Mouse (Mus musculus): ENCODE measurements around the gene Plxnd1. TPM values are rescaled to one million over a fixed set of nuclear protein-coding genes. Genes with fewer than 3 reads are reported as not detected.

The Plxnd1 gene
- polyA plus RNA-seq, 1 experiment from 2014 or later: 30.0 TPM

DNA sequence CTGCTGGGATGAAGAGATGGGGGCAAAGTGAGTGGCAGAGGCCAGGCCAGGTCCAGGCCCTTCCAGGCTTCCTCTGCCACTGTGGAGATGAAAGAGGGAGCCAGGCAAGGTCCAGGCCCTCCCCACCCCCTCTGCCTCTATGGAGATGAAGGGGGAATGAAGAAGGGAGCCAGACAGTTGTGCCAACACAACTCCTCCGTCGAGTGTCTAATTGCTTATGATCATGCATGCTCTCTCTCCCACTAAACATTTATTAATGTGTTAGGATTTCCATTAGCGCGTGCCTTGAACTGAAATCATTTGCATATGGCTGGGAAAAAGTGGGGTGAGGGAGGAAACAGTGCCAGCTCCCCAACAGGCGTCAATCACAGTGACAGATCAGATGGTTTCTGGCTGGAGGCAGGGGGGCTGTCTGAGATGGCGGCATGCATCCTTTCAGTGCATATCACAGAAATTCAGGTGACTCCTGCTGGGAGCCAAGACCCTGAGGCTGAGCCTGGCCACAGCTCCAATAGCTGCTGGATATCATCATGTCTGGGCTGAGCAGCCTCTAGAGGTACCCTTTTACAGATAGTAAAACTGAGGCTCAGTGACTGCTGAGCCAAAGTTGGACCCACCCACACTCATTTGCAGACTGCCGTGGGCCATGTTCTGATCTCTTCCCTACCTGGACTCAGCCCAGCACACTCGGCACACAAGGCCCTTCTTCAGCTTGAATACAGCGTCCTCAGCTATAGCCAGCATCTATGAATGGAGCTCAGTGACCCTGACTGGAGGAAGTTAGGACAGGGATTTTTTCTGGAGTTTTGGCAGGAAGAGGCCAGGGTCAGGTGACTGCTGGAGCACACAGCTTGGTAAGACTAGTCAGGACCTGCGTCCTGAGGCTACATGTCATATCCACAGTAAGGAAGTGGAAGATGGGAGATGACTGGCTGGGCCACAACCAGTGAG, 67.2 kb downstream of the Plxnd1 start:
- Histone ChIP-seq H3K27me3 (peaks cover 5% of the 10 kb centered on the region; the same call in 1 of the 2 replicates), H3K27ac (no peak overlapping the region), H3K4me3 (no peak overlapping the region), H3K36me3 (0 out of 2 replicates have a peak, but pooled peaks cover 10% of the 10 kb centered on the region), H3K9ac (no peak overlapping the region), H3K4me2 (replicated peaks) (no peak overlapping the region), H3K4me1 (peaks cover 44% of the 10 kb centered on the region), H3K9me3 (no peaks in the 10 kb centered on the region)
- 70% methylated on average over 10 of the region's 10 CpGs for WGBS
- no peak for ATAC-seq (ENCODE audit: low FRiP score, low read depth)

DNA sequence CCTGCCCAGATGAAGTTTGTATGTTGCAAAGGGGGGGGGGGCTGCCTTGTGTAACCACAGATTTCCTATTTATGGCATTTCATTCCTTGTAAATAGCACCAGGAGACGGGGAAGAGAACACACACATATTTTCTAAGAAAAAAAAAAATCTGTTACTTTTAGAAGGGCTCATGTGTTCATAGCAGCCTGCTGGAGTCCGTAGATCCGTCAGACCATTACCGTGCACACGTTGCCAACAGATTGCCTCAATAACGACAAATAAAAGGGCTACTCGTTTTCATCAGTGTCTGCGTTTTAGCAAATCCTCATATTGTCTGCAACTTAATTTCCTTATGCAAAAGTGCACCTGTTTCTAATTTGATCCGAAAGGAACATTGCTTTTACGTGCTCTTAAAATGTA, 68.4 kb downstream of the Plxnd1 start:
- no peak for ATAC-seq (ENCODE audit: low FRiP score, low read depth)
- Histone ChIP-seq H3K27ac (0 out of 2 replicates have a peak overlapping the region, but pooled peaks have one; percentile 12), H3K4me1 (peaks cover 44% of the 10 kb centered on the region), H3K9me3 (no peaks in the 10 kb centered on the region), H3K27me3 (peaks cover 5% of the 10 kb centered on the region; the same call in 1 of the 2 replicates), H3K4me2 (replicated peaks) (peak overlapping the region; percentile 44), H3K9ac (peak overlapping the region; percentile 32; the same call in 1 of the 2 replicates), H3K4me3 (no peak overlapping the region), H3K36me3 (0 out of 2 replicates have a peak, but pooled peaks cover 10% of the 10 kb centered on the region)
- whole genome bisulfite sequencing: 23% methylated on average over 10 of the region's 10 CpGs

DNA sequence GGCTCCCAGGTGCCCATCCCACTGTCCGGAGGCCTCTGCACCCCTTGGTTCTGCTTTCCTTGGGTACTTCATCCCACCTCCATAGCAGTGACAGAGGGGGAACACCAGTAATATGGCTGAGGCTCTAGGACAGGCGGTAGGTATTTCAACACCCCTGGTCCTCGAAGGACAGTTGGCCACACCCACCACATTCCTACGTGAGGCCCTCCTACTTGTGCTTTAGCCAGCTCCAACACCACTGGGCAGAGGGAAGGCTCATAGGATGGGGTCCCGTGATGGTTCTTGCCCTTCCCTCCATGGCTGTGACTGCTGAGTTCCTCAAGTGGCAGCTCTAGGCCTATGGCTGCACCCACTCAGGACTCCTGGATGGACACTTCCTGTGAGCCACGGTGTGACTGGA, 70.0 kb downstream of the Plxnd1 start:
- Histone ChIP-seq H3K27me3 (peaks cover 5% of the 10 kb centered on the region; the same call in 1 of the 2 replicates), H3K4me2 (replicated peaks) (no peak overlapping the region), H3K36me3 (0 out of 2 replicates have a peak, but pooled peaks cover 13% of the 10 kb centered on the region), H3K9me3 (no peaks in the 10 kb centered on the region), H3K4me1 (peaks cover 44% of the 10 kb centered on the region), H3K27ac (no peak overlapping the region), H3K9ac (no peak overlapping the region), H3K4me3 (no peak overlapping the region)
- ATAC-seq (ENCODE audit: low FRiP score, low read depth): no peak
- WGBS: 38% methylated on average over 6 of the region's 6 CpGs

DNA sequence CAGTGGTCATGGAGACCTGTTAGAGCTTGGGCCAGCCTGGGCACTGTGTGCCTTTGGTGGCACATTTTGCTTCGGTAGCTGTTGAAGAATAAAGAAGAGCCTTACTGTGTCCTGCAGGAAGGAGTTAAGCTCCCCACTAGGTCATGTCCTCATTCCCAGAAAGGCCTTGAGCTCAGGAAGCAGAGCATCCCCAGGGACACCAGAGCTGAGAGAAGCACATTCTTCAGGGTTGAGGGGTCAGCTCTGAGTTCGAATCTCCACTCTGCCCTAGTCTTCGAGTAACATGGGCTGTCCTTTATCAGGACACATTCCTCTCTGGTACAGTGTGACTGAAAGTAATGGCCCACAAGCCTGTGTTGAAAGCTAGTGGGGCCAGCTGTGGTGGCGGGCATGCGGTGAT, 74.9 kb downstream of the Plxnd1 start:
- WGBS: 91% methylated on average over 5 of the region's 5 CpGs
- Histone ChIP-seq H3K27ac (no peak overlapping the region), H3K36me3 (peaks cover 34% of the 10 kb centered on the region), H3K27me3 (peaks cover 3% of the 10 kb centered on the region; the same call in 1 of the 2 replicates), H3K4me2 (replicated peaks) (no peak overlapping the region), H3K4me3 (no peak overlapping the region), H3K9me3 (no peaks in the 10 kb centered on the region), H3K4me1 (peaks cover 15% of the 10 kb centered on the region), H3K9ac (no peak overlapping the region)
- ATAC-seq (ENCODE audit: low FRiP score, low read depth): no peak

DNA sequence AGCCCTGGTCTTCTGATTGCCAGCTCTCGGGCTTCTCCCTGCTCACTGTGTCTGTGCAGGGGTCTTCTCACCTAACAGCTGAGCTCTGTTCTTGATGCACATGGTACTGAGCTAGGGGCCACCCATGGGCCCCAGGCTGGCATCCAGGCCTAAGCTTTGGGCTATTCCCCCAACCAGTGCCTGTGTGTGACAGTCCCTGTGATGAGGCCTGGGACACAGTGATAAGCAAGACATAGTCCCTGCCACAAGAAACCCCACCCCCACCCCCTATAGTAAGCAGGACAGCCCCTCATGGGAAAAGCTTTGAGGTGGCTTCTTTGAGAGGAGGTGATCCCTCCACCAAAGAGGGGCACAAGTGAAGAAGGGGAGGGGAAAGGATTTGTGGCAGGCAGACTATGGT, 76.2 kb downstream of the Plxnd1 start:
- Histone ChIP-seq H3K4me3 (no peak overlapping the region), H3K36me3 (peaks cover 39% of the 10 kb centered on the region), H3K27me3 (no peaks in the 10 kb centered on the region; the same call in 1 of the 2 replicates), H3K27ac (no peak overlapping the region), H3K4me2 (replicated peaks) (no peak overlapping the region), H3K4me1 (0 out of 2 replicates have a peak, but pooled peaks cover 6% of the 10 kb centered on the region), H3K9ac (no peak overlapping the region), H3K9me3 (no peaks in the 10 kb centered on the region)
- ATAC-seq (ENCODE audit: low FRiP score, low read depth): no peak
- 89% methylated on average over 1 of the region's 1 CpGs for WGBS

DNA sequence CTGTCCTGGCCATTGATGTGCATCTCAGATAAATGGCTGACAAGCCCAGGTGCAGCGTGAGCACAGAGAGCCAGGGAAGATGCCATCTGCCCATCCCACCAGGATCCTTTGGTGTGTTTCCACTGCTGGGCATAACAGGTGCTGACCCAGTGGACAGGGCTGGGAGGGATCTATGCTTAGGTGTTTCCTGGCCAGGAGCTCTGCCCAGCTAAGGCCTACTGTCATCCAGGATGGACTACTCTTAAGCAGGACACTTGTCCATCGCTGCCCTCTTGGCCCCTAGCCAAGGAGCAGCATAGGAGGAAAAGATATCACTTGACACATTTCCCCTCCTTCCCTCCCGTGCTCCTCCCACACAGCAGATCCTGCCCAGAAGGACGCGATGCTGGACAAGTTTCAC, 78.2 kb downstream of the Plxnd1 start:
- Histone ChIP-seq H3K9ac (no peak overlapping the region), H3K27ac (no peak overlapping the region), H3K4me2 (replicated peaks) (no peak overlapping the region), H3K4me1 (0 out of 2 replicates have a peak, but pooled peaks cover 6% of the 10 kb centered on the region), H3K9me3 (no peaks in the 10 kb centered on the region), H3K4me3 (no peak overlapping the region), H3K27me3 (no peaks in the 10 kb centered on the region), H3K36me3 (peaks cover 33% of the 10 kb centered on the region)
- 86% methylated on average over 5 of the region's 5 CpGs for WGBS
- no peak for ATAC-seq (ENCODE audit: low FRiP score, low read depth)

DNA sequence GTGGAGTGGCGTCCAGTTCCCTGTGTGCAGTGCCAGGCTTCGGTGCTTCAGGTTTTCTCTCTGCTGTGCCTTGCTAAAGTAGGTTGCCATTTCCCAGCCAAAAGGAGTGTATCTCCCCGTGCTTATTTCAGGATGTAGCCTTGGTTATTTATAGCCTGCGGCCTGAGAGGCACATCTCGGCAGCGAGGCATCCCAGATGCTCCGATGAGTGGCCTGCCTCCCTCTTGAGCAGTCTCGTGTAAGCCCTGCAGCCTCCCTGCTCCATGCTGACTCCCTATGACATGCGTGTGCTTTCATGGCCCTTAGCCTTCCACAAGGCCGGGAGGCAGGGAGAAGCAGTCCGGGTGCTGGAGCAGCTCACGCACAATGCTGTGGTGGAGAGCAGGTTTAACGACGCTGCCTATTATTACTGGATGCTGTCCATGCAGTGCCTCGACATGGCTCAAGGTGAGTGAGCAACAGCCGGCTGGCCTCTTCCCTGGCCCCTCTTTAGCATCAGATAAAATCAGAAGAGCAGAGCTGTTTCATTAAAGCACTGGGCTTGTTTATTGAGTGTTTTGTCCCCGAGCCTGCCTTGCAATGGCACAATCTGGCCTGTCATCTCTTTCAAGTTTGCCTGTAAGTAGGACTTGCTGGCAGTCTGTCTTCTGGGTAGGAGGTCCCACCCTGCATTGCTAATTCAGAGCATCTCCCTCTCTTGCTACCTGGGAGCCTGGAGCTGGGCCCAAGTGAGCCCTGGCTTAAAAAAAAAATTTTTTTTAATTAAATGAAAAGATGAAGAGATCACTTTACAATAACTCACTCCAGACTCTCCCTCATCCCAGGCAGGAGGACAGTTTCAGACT, 79.0 kb downstream of the Plxnd1 start:
- Histone ChIP-seq H3K9ac (no peak overlapping the region), H3K4me2 (replicated peaks) (no peak overlapping the region), H3K36me3 (peaks cover 35% of the 10 kb centered on the region), H3K4me1 (0 out of 2 replicates have a peak, but pooled peaks cover 6% of the 10 kb centered on the region), H3K4me3 (no peak overlapping the region), H3K27ac (0 out of 2 replicates have a peak overlapping the region, but pooled peaks have one; percentile 22), H3K27me3 (no peaks in the 10 kb centered on the region), H3K9me3 (no peaks in the 10 kb centered on the region)
- 50% methylated on average over 17 of the region's 17 CpGs for WGBS
- no peak for ATAC-seq (ENCODE audit: low FRiP score, low read depth)

DNA sequence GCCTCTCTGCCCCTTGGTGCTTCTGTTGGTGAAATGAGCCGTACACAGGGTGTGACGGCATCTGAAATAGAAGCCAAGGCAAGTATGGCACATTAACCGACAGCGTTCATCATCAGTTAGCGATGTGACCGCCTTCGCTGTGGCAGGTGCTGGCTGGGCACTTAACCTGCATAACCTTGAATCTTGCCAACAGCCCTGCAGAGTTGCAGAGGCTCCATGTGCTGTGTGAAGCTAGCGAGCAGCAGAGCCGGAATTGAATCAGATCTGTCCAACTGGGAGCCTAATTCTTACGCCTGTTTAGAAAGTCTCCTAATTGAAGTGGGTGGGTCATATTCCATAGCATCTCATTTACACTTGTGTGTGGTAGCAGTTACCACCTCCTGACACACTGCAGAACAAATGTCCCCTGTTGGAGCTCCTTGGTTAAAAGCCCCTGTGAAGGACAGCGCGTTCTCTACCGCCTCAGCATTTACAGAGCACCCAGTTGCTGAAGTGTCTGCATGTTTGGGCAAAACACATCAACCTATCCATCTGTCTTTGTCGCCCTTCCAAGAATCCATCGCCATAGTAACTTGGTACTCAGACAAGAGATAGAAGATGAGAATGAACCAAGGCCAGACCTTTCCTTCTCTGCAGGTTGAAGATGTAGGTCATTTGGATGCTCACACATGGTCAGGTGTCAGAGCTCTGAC, 80.1 kb downstream of the Plxnd1 start:
- H3K27me3 ChIP-seq: no peaks in the 10 kb centered on the region
- 84% methylated on average over 15 of the region's 15 CpGs for WGBS
- no peak overlapping the region for H3K4me2 ChIP-seq (replicated peaks)
- no peak for ATAC-seq (ENCODE audit: low FRiP score, low read depth)
- H3K4me1 ChIP-seq: 0 out of 2 replicates have a peak, but pooled peaks cover 6% of the 10 kb centered on the region
- H3K4me3 ChIP-seq: no peak overlapping the region
- peaks cover 37% of the 10 kb centered on the region for H3K36me3 ChIP-seq
- H3K27ac ChIP-seq: no peak overlapping the region
- H3K9ac ChIP-seq: no peak overlapping the region
- H3K9me3 ChIP-seq: no peaks in the 10 kb centered on the region

DNA sequence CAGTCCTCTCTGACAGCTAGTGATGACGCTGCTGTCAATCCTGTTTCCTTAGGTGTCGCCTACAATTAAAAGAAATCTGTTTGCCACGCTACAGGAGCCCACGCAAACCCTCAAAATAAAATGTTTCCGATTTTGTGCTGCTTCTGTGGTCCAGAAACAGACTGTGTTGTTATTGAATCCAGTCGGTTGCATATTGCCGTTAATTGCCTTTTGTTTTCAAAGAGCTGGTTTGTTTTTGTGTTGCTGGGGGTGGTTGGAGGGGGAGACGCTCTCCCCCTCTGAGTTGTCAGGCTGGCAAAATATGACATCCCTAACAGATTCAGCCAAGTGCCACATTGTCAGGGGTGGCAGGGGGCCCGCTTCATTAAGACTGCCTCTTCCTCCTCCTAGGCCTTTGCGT, 81.3 kb downstream of the Plxnd1 start:
- no peak overlapping the region for H3K4me3 ChIP-seq
- 84% methylated on average over 10 of the region's 10 CpGs for WGBS
- H3K4me1 ChIP-seq: 0 out of 2 replicates have a peak, but pooled peaks cover 6% of the 10 kb centered on the region
- H3K36me3 ChIP-seq: peaks cover 37% of the 10 kb centered on the region
- H3K9me3 ChIP-seq: no peaks in the 10 kb centered on the region
- no peaks in the 10 kb centered on the region for H3K27me3 ChIP-seq
- H3K27ac ChIP-seq: no peak overlapping the region
- ATAC-seq (ENCODE audit: low FRiP score, low read depth): no peak
- no peak overlapping the region for H3K9ac ChIP-seq
- H3K4me2 ChIP-seq (replicated peaks): no peak overlapping the region

DNA sequence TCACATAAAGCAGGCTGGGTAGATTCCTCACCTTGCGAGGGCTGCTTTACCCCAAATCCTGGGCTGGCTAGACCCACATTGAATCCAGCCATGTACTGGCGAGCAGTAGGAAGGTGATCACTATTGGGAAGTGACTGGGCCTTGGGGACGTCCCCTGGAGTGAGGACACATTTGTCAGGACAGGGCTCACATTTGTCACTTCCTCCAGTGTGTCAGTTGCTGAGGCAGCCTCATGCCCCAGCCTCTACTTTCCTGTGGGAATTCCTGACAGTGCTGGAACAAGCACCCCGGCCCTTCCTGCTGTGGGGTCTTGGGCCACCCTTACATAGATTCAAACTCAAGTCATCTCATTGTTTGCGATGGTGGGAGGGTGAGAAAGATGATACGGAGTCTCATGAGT, 83.0 kb downstream of the Plxnd1 start:
- no peak for ATAC-seq (ENCODE audit: low FRiP score, low read depth)
- Histone ChIP-seq H3K4me1 (0 out of 2 replicates have a peak, but pooled peaks cover 6% of the 10 kb centered on the region), H3K4me3 (no peak overlapping the region), H3K36me3 (peaks cover 35% of the 10 kb centered on the region), H3K9ac (no peak overlapping the region), H3K27me3 (no peaks in the 10 kb centered on the region), H3K4me2 (replicated peaks) (no peak overlapping the region), H3K9me3 (no peaks in the 10 kb centered on the region), H3K27ac (no peak overlapping the region)
- 73% methylated on average over 6 of the region's 6 CpGs for WGBS

DNA sequence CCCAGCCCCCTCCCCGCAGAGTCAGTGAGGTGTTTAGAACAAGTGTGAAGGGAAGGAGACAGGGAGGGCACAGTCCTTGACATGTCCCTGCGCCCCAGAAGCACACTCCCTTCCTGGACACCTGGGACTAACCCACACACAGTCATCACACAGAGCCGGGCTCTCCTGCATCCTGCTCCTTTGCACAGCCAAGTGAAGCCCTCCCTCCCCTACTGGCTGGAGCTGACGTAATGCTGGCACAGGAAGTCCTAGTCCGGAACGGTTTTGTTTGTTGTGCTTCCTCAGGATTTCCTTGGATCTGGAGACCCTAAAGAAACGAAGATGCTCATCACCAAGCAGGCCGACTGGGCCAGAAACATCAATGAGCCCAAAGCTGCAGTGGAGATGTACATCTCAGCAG, 84.9 kb downstream of the Plxnd1 start:
- peaks cover 39% of the 10 kb centered on the region for H3K36me3 ChIP-seq
- H3K27me3 ChIP-seq: no peaks in the 10 kb centered on the region
- no peak for ATAC-seq (ENCODE audit: low FRiP score, low read depth)
- whole genome bisulfite sequencing: 67% methylated on average over 8 of the region's 8 CpGs
- H3K27ac ChIP-seq: no peak overlapping the region
- no peak overlapping the region for H3K4me2 ChIP-seq (replicated peaks)
- H3K9me3 ChIP-seq: no peaks in the 10 kb centered on the region
- H3K9ac ChIP-seq: no peak overlapping the region
- no peak overlapping the region for H3K4me3 ChIP-seq
- H3K4me1 ChIP-seq: no peaks in the 10 kb centered on the region
